Mouse (Mus musculus) limb, embryonic 14.5 days (tissue): ENCODE results near the gene Arhgap24. TPM values are rescaled to one million over a fixed set of nuclear protein-coding genes. Genes with fewer than 3 reads are reported as not detected.

ENCODE experiments used
- ATAC-seq: fragments of 200-750 bp; cut with Nextera tagmentation; 2 replicates; pipeline ENCODE4 v1.8.0; 2017; ENCODE audit warnings: low read depth, moderate number of reproducible peaks, moderate TSS enrichment; ENCODE audit not compliant: low FRiP score
- DNase-seq: peaks from one replicate; pipeline ENCODE4 v3.0.0-alpha.2; 2015; ENCODE audit warnings: low spot score
- H3K27ac ChIP-seq: fragments of 300-500 bp; sonication (generic); replicated peaks from 2 replicates; pipeline ENCODE4 v1.5.1; 2014; ENCODE audit warnings: low read depth, mild to moderate bottlenecking, low read length, moderate library complexity, mixed read lengths
- H3K27me3 ChIP-seq: fragments of 300-500 bp; sonication (generic); 2 replicates; pipeline ENCODE4 v1.6.1; 2014; ENCODE audit warnings: low read length, mixed read lengths; ENCODE audit not compliant: control insufficient read depth, insufficient read depth
- H3K36me3 ChIP-seq: fragments of 300-500 bp; sonication (generic); 2 replicates; pipeline ENCODE4 v1.6.1; 2014; ENCODE audit warnings: mild to moderate bottlenecking, low read length, moderate library complexity, mixed read lengths; ENCODE audit not compliant: control insufficient read depth, insufficient read depth
- H3K4me1 ChIP-seq: fragments of 300-500 bp; sonication (generic); 2 replicates; pipeline ENCODE4 v1.6.1; 2014; ENCODE audit warnings: antibody characterized with exemption, low read length, mixed read lengths; ENCODE audit not compliant: control insufficient read depth, insufficient read depth
- H3K4me2 ChIP-seq: fragments of 300-500 bp; sonication (generic); replicated peaks from 2 replicates; pipeline ENCODE4 v1.6.1; 2014; ENCODE audit warnings: low read depth, mild to moderate bottlenecking, low read length, moderate library complexity; ENCODE audit not compliant: severe bottlenecking
- H3K4me3 ChIP-seq: fragments of 300-500 bp; sonication (generic); replicated peaks from 2 replicates; pipeline ENCODE4 v1.5.1; 2014; ENCODE audit warnings: low read length
- H3K9ac ChIP-seq: fragments of 300-500 bp; sonication (generic); 2 replicates; pipeline ENCODE4 v1.6.1; 2014; ENCODE audit warnings: mild to moderate bottlenecking, low read depth, low read length, moderate library complexity; ENCODE audit not compliant: severe bottlenecking
- H3K9me3 ChIP-seq: fragments of 300-500 bp; sonication (generic); 2 replicates; pipeline ENCODE4 v1.6.1; 2016; ENCODE audit warnings: low read length; ENCODE audit not compliant: control insufficient read depth
- POLR2A ChIP-seq: fragments of 200-500 bp; IDR thresholded peaks from 2 replicates; pipeline ENCODE4 v1.8.0; 2012; ENCODE audit warnings: inconsistent platforms, mild to moderate bottlenecking, moderate library complexity, borderline replicate concordance; ENCODE audit not compliant: insufficient read depth, insufficient read length; ENCODE audit errors: extremely low read depth
- WGBS: fragments of 180-500 bp; shearing (Covaris S2); extraction: QIAGEN DNeasy Blood & Tissue Kit; methylation state at CpG from one replicate; pipeline ENCODE4 v1.1.7; 2014; 5-methylcytosine and 5-hydroxymethylcytosine counted together
- polyA plus RNA-seq, 2 experiments: library from polyadenylated mRNA; depleted of rRNA in 1 of 2; stranded (reverse) in 1 of 2; unstranded in 1 of 2; fragments of >200 nt; fragmentation: Nextera tagmentation in 1 of 2; extraction: Ambion mirVana in 1 of 2; gene quantifications; 2 replicates each; pipeline versions ENCODE4 v1.2.1 to v1.2.3; 2012 to 2014

The Arhgap24 gene
- polyA plus RNA-seq, 2 experiments = 20.2 to 25.8 TPM

DNA sequence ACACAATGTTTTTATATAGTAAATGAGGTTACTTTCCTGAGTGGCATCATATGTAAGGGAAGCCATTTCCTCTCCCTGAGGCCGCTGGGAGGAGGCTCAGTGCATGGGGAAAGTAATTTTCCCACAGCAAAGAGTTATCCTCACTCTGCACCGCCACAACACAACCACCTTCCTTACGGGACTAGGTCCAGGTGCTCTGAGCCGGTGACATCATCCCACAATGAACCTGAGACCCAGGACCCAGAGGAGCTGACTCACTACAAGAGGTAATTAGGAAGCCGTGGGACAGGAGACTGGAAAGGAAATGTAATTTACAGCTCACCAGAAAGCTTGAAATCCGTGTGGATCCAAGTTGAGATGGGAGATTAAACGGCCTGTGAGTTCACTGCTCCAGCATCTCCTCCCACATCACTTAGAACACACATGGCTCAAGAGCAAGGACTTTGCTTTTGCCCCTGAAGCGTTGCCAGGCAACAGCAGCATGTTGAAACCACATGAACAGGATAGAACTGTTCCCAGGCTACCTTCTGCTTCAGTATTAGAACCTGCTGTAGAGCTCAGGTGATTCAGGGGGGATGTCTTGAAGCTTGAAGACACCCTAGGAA is 238.3 kb downstream of the Arhgap24 start:
- H3K4me1 ChIP-seq = peaks cover 14% of the 10 kb centered on the region
- no peaks in the 10 kb centered on the region for H3K36me3 ChIP-seq
- no peak overlapping the region for H3K4me2 ChIP-seq
- WGBS = 31% methylated on average over 8 of the region's 8 CpGs
- H3K27ac ChIP-seq = no peak overlapping the region
- no peak overlapping the region for H3K9ac ChIP-seq
- TF ChIP-seq POLR2A = no peak
- no peaks in the 10 kb centered on the region for H3K27me3 ChIP-seq
- peak; percentile 87 for ATAC-seq
- peak; percentile 58 for DNase-seq
- H3K9me3 ChIP-seq = no peaks in the 10 kb centered on the region
- no peak overlapping the region for H3K4me3 ChIP-seq

DNA sequence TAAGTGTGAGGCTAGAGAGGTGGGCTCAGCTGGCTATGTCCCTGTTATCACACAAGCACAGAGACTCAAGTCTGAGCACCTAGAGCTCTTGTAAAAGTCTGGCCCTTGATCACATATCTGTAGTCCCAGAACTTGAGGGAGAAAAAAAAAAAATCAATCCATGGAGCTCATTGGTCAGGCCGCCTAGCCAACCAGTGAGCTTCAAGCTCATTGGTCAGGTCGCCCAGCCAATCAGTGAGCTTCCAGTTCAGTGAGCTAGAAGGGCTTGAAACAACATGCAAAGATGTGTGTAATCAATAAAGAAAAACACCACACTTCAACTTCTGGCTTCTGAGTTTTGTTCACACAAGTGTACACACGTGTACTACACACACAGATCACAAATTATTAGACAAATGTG is 242.4 kb downstream of the Arhgap24 start:
- Histone ChIP-seq H3K27ac (no peak overlapping the region), H3K9me3 (no peaks in the 10 kb centered on the region), H3K4me1 (peaks cover 30% of the 10 kb centered on the region), H3K4me3 (no peak overlapping the region), H3K4me2 (no peak overlapping the region), H3K27me3 (no peaks in the 10 kb centered on the region), H3K36me3 (no peaks in the 10 kb centered on the region), H3K9ac (no peak overlapping the region)
- no peak for TF ChIP-seq POLR2A
- ATAC-seq = no peak
- no peak for DNase-seq
- WGBS = 94% methylated on average over 3 of the region's 3 CpGs

DNA sequence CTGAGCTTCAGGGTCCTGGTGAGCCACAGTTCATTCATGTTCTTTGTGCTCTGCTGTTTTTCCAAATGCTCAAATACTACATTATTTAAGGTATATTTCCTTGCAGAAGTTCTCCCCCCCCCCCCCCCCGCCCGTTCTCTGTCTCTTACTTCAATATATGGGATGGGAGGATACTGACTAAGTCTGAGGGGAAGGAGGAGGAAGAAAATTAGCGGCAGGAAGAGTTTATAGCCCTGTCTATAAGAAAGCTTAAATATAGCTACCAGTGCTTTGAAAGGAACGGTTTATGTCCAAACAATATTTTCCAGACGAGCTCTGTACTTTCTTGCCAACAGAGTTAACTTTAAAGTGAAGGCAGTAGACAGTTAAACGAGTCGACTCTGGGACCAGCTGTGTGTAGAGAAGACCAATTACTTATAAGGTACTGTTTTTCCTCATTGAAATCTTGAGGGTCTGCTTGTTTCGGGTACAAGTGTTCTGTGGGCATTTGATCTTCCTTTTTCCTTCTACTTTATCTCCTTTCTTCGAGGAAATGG is 243.7 kb downstream of the Arhgap24 start:
- no peaks in the 10 kb centered on the region for H3K36me3 ChIP-seq
- peaks cover 26% of the 10 kb centered on the region for H3K4me1 ChIP-seq
- H3K27ac ChIP-seq = 0 out of 2 replicates have a peak overlapping the region, but pooled peaks have one; percentile 15
- peak overlapping the region; percentile 26 for H3K4me3 ChIP-seq
- H3K9me3 ChIP-seq = no peaks in the 10 kb centered on the region
- WGBS = 17% methylated on average over 8 of the region's 9 CpGs
- peak overlapping the region; percentile 38 for H3K4me2 ChIP-seq
- TF ChIP-seq POLR2A = no peak
- DNase-seq (peak; percentile 54), ATAC-seq (0 out of 2 replicates have a peak, but pooled peaks have one; percentile 14)
- no peaks in the 10 kb centered on the region for H3K27me3 ChIP-seq
- peak overlapping the region; percentile 1; the same call in 1 of the 2 replicates for H3K9ac ChIP-seq

- Histone ChIP-seq H3K36me3 (no peaks in the 10 kb centered on the region), H3K27ac (0 out of 2 replicates have a peak overlapping the region, but pooled peaks have one; percentile 15), H3K9ac (no peak overlapping the region), H3K4me3 (peak overlapping the region; percentile 26), H3K4me1 (peaks cover 22% of the 10 kb centered on the region), H3K9me3 (no peaks in the 10 kb centered on the region), H3K4me2 (peak overlapping the region; percentile 38), H3K27me3 (no peaks in the 10 kb centered on the region)
- no peak for TF ChIP-seq POLR2A
- WGBS = 58% methylated on average over 6 of the region's 6 CpGs
- DNase-seq (no peak), ATAC-seq (no peak)
Observed at GRCm38 (mm10) chr5:102725365-102725764, 244.2 kb downstream of the Arhgap24 start.

DNA sequence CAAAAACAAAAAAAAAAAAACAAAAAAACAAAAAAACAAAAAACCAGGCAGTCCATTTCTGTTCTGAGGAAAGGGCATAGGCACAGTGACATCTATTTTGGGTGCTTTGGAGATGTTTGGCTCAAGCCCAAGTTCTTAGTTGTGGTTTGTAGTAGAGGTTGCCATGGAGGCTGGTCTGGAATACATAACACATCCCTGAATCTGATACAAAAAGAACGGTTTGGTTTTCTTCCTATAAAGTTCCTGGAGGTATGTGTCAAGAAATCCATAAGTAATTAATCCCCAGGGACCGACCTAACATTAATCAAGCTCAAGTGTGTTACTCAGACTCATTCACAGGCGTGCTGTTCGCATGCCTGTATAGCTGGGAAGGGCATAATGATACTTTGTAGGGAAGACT is 245.8 kb downstream of the Arhgap24 start:
- Histone ChIP-seq H3K4me3 (no peak overlapping the region), H3K27me3 (no peaks in the 10 kb centered on the region), H3K9ac (no peak overlapping the region), H3K36me3 (no peaks in the 10 kb centered on the region), H3K4me2 (no peak overlapping the region), H3K4me1 (peaks cover 22% of the 10 kb centered on the region), H3K9me3 (no peaks in the 10 kb centered on the region), H3K27ac (no peak overlapping the region)
- DNase-seq = peak; percentile 63
- ATAC-seq = peak; percentile 65; the same call in 1 of the 2 replicates
- no peak for TF ChIP-seq POLR2A
- 49% methylated on average over 4 of the region's 4 CpGs for WGBS

GRCm38 (mm10) chr5:102728531-102728930 is 247.3 kb downstream of the Arhgap24 start:
- Histone ChIP-seq H3K36me3 (no peaks in the 10 kb centered on the region), H3K9me3 (no peaks in the 10 kb centered on the region), H3K27me3 (no peaks in the 10 kb centered on the region), H3K9ac (no peak overlapping the region), H3K4me3 (no peak overlapping the region), H3K4me2 (no peak overlapping the region), H3K4me1 (peaks cover 22% of the 10 kb centered on the region), H3K27ac (no peak overlapping the region)
- ATAC-seq (no peak), DNase-seq (no peak)
- TF ChIP-seq POLR2A = no peak
